Mouse (Mus musculus): ENCODE data around the gene Cacna2d3. TPM values are rescaled to one million over a fixed set of nuclear protein-coding genes. Genes with fewer than 3 reads are reported as not detected.
A peak's percentile ranks its signal among the peaks of the same experiment; 100 is the strongest.

Cacna2d3 gene
- total and polyA plus RNA-seq, 2 experiments from 2014 or later = 0.19 TPM; not detected in 1

DNA sequence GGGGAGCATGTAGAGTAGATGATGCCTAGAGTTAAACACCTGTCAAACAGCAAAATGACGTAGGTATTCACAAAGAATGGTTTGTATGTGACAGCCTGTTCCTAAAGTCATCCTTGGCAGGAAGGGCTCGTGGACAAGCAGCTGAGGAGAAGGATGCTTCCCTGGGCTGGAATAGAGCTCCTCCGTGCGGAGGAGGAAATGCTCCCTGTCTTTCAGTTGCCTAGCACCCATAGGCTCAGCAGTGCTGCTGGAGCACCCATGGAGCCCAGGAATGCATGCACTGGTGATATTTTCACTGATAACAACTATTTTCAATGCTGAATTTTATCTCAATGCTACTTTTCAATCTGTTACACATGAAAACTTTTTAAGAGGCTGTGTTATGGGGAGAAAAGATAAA is 7.3 kb upstream of the Cacna2d3 start:
- TF ChIP-seq CTCF (IDR thresholded peaks at IDR 0.05; ENCODE audit: low read depth) (no peak), EP300 (IDR thresholded peaks at IDR 0.05; ENCODE audit: low read depth) (no peak)
- H3K4me3 ChIP-seq (ENCODE audit: low read depth, low read length) = no peak overlapping the region
- H3K9ac ChIP-seq (replicated peaks; ENCODE audit: low read depth, low read length) = no peak overlapping the region
- H3K36me3 ChIP-seq (replicated peaks; ENCODE audit: control insufficient read depth, insufficient read depth, low read length) = no peaks in the 10 kb centered on the region
- H3K4me1 ChIP-seq (ENCODE audit: control insufficient read depth, insufficient read depth) = no peaks in the 10 kb centered on the region
- no peak overlapping the region for H3K4me2 ChIP-seq (ENCODE audit: low read depth, low read length)
- H3K27me3 ChIP-seq (ENCODE audit: control insufficient read depth, insufficient read depth, low read length) = peaks cover 23% of the 10 kb centered on the region
- ATAC-seq (ENCODE audit: insufficient read depth, low read depth) (no peak), DNase-seq (ENCODE audit: low spot score) (no peak)
- 59% methylated on average over 4 of the region's 4 CpGs for WGBS
- no peak overlapping the region for H3K27ac ChIP-seq (ENCODE audit: low read depth)
- H3K9me3 ChIP-seq (replicated peaks; ENCODE audit: control insufficient read depth, low read length) = no peaks in the 10 kb centered on the region

DNA sequence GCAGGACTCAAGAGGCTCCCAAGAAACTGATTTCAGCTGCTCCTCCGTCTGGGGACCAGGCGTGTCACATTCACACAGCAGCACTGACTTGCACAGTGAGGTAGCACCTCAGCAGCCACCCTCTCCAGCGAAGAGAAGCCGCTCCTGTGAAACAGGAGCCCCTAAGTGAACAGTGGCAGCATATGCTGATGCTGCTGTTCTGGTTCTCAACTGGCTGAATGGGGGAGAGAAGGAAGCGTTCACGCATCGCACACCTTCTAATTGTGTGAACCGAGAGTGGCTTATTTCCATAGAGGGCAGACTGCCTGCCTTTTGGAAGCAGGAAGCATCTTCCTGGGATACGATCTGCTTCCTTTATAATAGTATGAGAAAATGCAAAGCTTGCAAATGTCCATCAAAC is 5.9 kb upstream of the Cacna2d3 start:
- ATAC-seq (ENCODE audit: insufficient read depth, low read depth) = no peak
- WGBS = 71% methylated on average over 9 of the region's 9 CpGs
- H3K27me3 ChIP-seq (ENCODE audit: control insufficient read depth, insufficient read depth, low read length) = peaks cover 37% of the 10 kb centered on the region

DNA sequence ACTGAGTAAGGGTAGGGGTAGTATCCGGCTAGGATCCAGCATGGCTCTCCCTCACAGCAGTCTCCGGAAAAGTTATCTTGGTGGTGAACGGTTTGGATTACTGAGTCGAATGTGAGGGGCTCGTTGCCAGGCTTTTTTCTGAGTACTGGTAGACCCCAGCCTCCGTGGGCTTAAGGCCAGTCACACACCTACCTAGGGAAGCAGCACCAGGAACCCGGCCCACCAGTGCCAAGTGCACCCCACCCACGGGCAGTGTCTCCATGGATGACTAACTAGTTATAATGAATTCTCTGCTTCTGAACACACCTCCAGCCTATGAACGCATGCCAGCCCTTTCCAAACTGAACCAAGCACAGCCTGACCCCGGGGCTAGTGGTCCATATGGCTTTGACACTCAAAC is 1.6 kb upstream of the Cacna2d3 start:
- Histone ChIP-seq H3K4me3 (ENCODE audit: low read depth, low read length) (peak overlapping the region; percentile 64), H3K27me3 (ENCODE audit: control insufficient read depth, insufficient read depth, low read length) (peaks cover 78% of the 10 kb centered on the region), H3K36me3 (replicated peaks; ENCODE audit: control insufficient read depth, insufficient read depth, low read length) (no peaks in the 10 kb centered on the region), H3K4me1 (ENCODE audit: control insufficient read depth, insufficient read depth) (0 out of 2 replicates have a peak, but pooled peaks cover 4% of the 10 kb centered on the region), H3K27ac (ENCODE audit: low read depth) (no peak overlapping the region), H3K4me2 (ENCODE audit: low read depth, low read length) (peak overlapping the region; percentile 99), H3K9ac (replicated peaks; ENCODE audit: low read depth, low read length) (no peak overlapping the region), H3K9me3 (replicated peaks; ENCODE audit: control insufficient read depth, low read length) (no peaks in the 10 kb centered on the region)
- DNase-seq (ENCODE audit: low spot score) (no peak), ATAC-seq (ENCODE audit: insufficient read depth, low read depth) (no peak)
- TF ChIP-seq CTCF (IDR thresholded peaks at IDR 0.05; ENCODE audit: low read depth) = no peak
- TF ChIP-seq EP300 (IDR thresholded peaks at IDR 0.05; ENCODE audit: low read depth) = no peak
- 10% methylated on average over 10 of the region's 10 CpGs for WGBS

More for the DNA sequence above, 5.9 kb upstream of the Cacna2d3 start:
- H3K9ac ChIP-seq (replicated peaks; ENCODE audit: low read depth, low read length) = no peak overlapping the region
- no peak for TF ChIP-seq CTCF (IDR thresholded peaks at IDR 0.05; ENCODE audit: low read depth)
- TF ChIP-seq EP300 (IDR thresholded peaks at IDR 0.05; ENCODE audit: low read depth) = no peak
- DNase-seq (ENCODE audit: low spot score) = no peak
- no peak overlapping the region for H3K4me3 ChIP-seq (ENCODE audit: low read depth, low read length)
- no peaks in the 10 kb centered on the region for H3K9me3 ChIP-seq (replicated peaks; ENCODE audit: control insufficient read depth, low read length)
- H3K4me2 ChIP-seq (ENCODE audit: low read depth, low read length) = no peak overlapping the region
- H3K4me1 ChIP-seq (ENCODE audit: control insufficient read depth, insufficient read depth) = no peaks in the 10 kb centered on the region
- no peak overlapping the region for H3K27ac ChIP-seq (ENCODE audit: low read depth)
- H3K36me3 ChIP-seq (replicated peaks; ENCODE audit: control insufficient read depth, insufficient read depth, low read length) = no peaks in the 10 kb centered on the region

- H3K4me3 ChIP-seq (ENCODE audit: low read depth, low read length) = peak overlapping the region; percentile 64
- no peak for TF ChIP-seq CTCF (IDR thresholded peaks at IDR 0.05; ENCODE audit: low read depth)
- no peak for TF ChIP-seq EP300 (IDR thresholded peaks at IDR 0.05; ENCODE audit: low read depth)
- ATAC-seq (ENCODE audit: insufficient read depth, low read depth) (no peak; the same call in 1 of the 2 replicates), DNase-seq (ENCODE audit: low spot score) (no peak)
- WGBS = under 1% methylated on average over 62 of the region's 76 CpGs
- no peak overlapping the region for H3K27ac ChIP-seq (ENCODE audit: low read depth)
- peaks cover 81% of the 10 kb centered on the region for H3K27me3 ChIP-seq (ENCODE audit: control insufficient read depth, insufficient read depth, low read length)
- H3K4me1 ChIP-seq (ENCODE audit: control insufficient read depth, insufficient read depth) = 0 out of 2 replicates have a peak, but pooled peaks cover 4% of the 10 kb centered on the region
- H3K9me3 ChIP-seq (replicated peaks; ENCODE audit: control insufficient read depth, low read length) = no peaks in the 10 kb centered on the region
- no peak overlapping the region for H3K9ac ChIP-seq (replicated peaks; ENCODE audit: low read depth, low read length)
- H3K4me2 ChIP-seq (ENCODE audit: low read depth, low read length) = peak overlapping the region; percentile 99
- H3K36me3 ChIP-seq (replicated peaks; ENCODE audit: control insufficient read depth, insufficient read depth, low read length) = no peaks in the 10 kb centered on the region
Observed at GRCm38 (mm10) chr14:29722386-29723221, 940 bp upstream of the Cacna2d3 start.

- H3K9ac ChIP-seq (replicated peaks; ENCODE audit: low read depth, low read length) = no peak overlapping the region
- H3K4me2 ChIP-seq (ENCODE audit: low read depth, low read length) = peak overlapping the region; percentile 99
- H3K27me3 ChIP-seq (ENCODE audit: control insufficient read depth, insufficient read depth, low read length) = peaks cover 75% of the 10 kb centered on the region
- no peak overlapping the region for H3K27ac ChIP-seq (ENCODE audit: low read depth)
- ATAC-seq (ENCODE audit: insufficient read depth, low read depth) (no peak), DNase-seq (ENCODE audit: low spot score) (no peak)
- H3K4me1 ChIP-seq (ENCODE audit: control insufficient read depth, insufficient read depth) = 0 out of 2 replicates have a peak, but pooled peaks cover 4% of the 10 kb centered on the region
- no peaks in the 10 kb centered on the region for H3K36me3 ChIP-seq (replicated peaks; ENCODE audit: control insufficient read depth, insufficient read depth, low read length)
- no peak for TF ChIP-seq EP300 (IDR thresholded peaks at IDR 0.05; ENCODE audit: low read depth)
- no peak for TF ChIP-seq CTCF (IDR thresholded peaks at IDR 0.05; ENCODE audit: low read depth)
- 2% methylated on average over 11 of the region's 11 CpGs for WGBS
- no peaks in the 10 kb centered on the region for H3K9me3 ChIP-seq (replicated peaks; ENCODE audit: control insufficient read depth, low read length)
- peak overlapping the region; percentile 64 for H3K4me3 ChIP-seq (ENCODE audit: low read depth, low read length)
Observed at GRCm38 (mm10) chr14:29721131-29721487, 555 bp downstream of the Cacna2d3 start.

All from heart, postnatal 0 days (tissue).